ENCODE assay signal across 8 mouse cellular contexts in the genomic region with DNA sequence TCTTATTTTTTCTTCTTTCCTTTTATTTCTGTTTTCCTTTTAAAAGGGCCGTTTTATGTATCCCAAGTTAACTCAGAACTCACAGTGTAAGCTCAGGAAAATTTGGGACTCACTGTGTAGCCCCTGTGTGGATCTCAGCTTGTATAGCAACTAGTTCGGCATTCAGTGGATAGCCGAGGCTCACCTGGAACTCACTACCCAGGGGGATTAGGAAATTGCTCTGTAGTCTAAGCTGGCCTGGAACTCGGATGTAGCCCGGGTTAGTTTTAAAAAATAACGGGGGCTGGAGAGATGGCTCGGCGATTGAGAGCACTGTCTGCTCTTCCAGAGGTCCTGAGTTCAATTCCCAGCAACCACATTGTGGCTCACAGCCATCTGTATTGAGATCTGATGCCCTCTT. TPM values are rescaled to one million over a fixed set of nuclear protein-coding genes. Genes with fewer than 3 reads are reported as not detected.
DNase-seq lines count a peak whose midpoint lies in the region; ATAC-seq and TF ChIP-seq lines count a peak whose summit lies in the region.

No protein-coding gene starts in this region.

- TF ChIP-seq RAD21 in CH12.LX (IDR thresholded peaks at IDR 0.05; ENCODE audit: low read depth, low read length): no peak

- no peak for TF ChIP-seq EP300 in heart, adult 2 months (IDR thresholded peaks at IDR 0.05; ENCODE audit: insufficient read depth, low read depth, low read length)
- no peak for TF ChIP-seq EP300 in CH12.LX (IDR thresholded peaks at IDR 0.05; ENCODE audit: low read length)

- peaks cover 7% of the 10 kb centered on the region for H3K36me3 ChIP-seq in heart, adult 2 months (ENCODE audit: control insufficient read depth, insufficient read depth, low read length)
- H3K36me3 ChIP-seq in CH12.LX (replicated peaks in 1 of 2; ENCODE audit: control insufficient read depth in 1 of 2, insufficient read depth in 1 of 2, low read length in 1 of 2): peaks cover 17 to 35% of the 10 kb centered on the region in 2 experiments
- H3K36me3 ChIP-seq in liver, embryonic 12.5 days: peaks cover 42% of the 10 kb centered on the region

- in situ Hi-C loops in CH12.LX (cut with MboI; ENCODE audit: low pct_ligation_motif_present, low pct_unique_long_range_greater_than_20kb, low sequenced_read_pairs): no loop called here

- 5% methylated on average over 8 of the region's 8 CpGs for WGBS in heart, adult 2 months
- WGBS in liver, embryonic 12.5 days (ENCODE audit: insufficient replicate concordance): 2% methylated on average over 8 of the region's 8 CpGs

- no peak for ATAC-seq in liver, embryonic 12.5 days

- H3K9ac ChIP-seq in heart, adult 2 months (ENCODE audit: low read depth, low read length): peak overlapping the region; percentile 81
- peak overlapping the region; percentile 73 for H3K9ac ChIP-seq in CH12.LX (ENCODE audit: insufficient read depth, low read depth)
- peak overlapping the region; percentile 76 for H3K9ac ChIP-seq in liver, embryonic 12.5 days

- no peak for DNase-seq in heart, adult 2 months
- no peak for DNase-seq in heart, postnatal 4 days
- DNase-seq in CH12.LX (ENCODE audit: extremely low read depth): no peak
- DNase-seq in urinary bladder, postnatal 14 days (ENCODE audit: low spot score): no peak
- DNase-seq in T-cell, adult 2 months (ENCODE audit: low spot score): no peak
- DNase-seq in frontal cortex, postnatal 10 days (ENCODE audit: low spot score in 2 of 2): no peak

- no peaks in the 10 kb centered on the region for H3K9me3 ChIP-seq in CH12.LX (replicated peaks; ENCODE audit: low read length)
- no peaks in the 10 kb centered on the region for H3K9me3 ChIP-seq in liver, embryonic 12.5 days (replicated peaks)

- peak overlapping the region; percentile 88 for H3K4me2 ChIP-seq in CH12.LX (ENCODE audit: insufficient read depth, low read depth, poor library complexity, severe bottlenecking)
- peak overlapping the region; percentile 75 for H3K4me2 ChIP-seq in liver, embryonic 12.5 days

- dilution Hi-C loops in CH12.LX (cut with MboI; ENCODE audit: extremely low pct_ligation_motif_present, extremely low pct_unique_long_range_greater_than_20kb, low sequenced_read_pairs): no loop called here

- intact Hi-C loops in heart, adult 2 months (cut with DNase I): loop anchor here (2.0 kb wide), 1 partner anchor 543 kb away; the partner anchor contains the start of gene Mrps17

- H3K4me3 ChIP-seq in heart, adult 2 months: peak overlapping the region; percentile 73
- H3K4me3 ChIP-seq in CH12.LX (replicated peaks in 1 of 3; ENCODE audit: low read depth in 2 of 3, low read length in 2 of 3, poor library complexity in 1 of 3): peak overlapping the region; percentile 88 to 96 (median 94)
- H3K4me3 ChIP-seq in embryonic fibroblast, embryonic 13.5 days (ENCODE audit: insufficient read depth, low read length): peak overlapping the region; percentile 99
- H3K4me3 ChIP-seq in liver, embryonic 12.5 days: peak overlapping the region; percentile 83

- H3K79me2 ChIP-seq in heart, adult 2 months (replicated peaks; ENCODE audit: control insufficient read depth, insufficient read depth, low read length): no peaks in the 10 kb centered on the region
- peaks cover 36% of the 10 kb centered on the region for H3K79me2 ChIP-seq in CH12.LX (replicated peaks; ENCODE audit: control insufficient read depth, extremely low read depth, insufficient read depth, poor library complexity, severe bottlenecking)

- H3K27me3 ChIP-seq in heart, adult 2 months (ENCODE audit: control insufficient read depth, insufficient read depth, low read length): no peaks in the 10 kb centered on the region
- no peaks in the 10 kb centered on the region for H3K27me3 ChIP-seq in CH12.LX (replicated peaks)
- no peaks in the 10 kb centered on the region for H3K27me3 ChIP-seq in liver, embryonic 12.5 days (replicated peaks)

- no peak for TF ChIP-seq CTCF in heart, adult 2 months (IDR thresholded peaks at IDR 0.05)
- no peak for TF ChIP-seq CTCF in CH12.LX (conservative IDR thresholded peaks at IDR 0.05 in 1 of 2, IDR thresholded peaks at IDR 0.05 in 1 of 2; ENCODE audit: low read depth in 2 of 2, low read length in 2 of 2)
- no peak for TF ChIP-seq CTCF in embryonic fibroblast, embryonic 13.5 days (IDR thresholded peaks at IDR 0.05; ENCODE audit: borderline replicate concordance, insufficient read depth, low read length)

- H3K27ac ChIP-seq in heart, adult 2 months: peak overlapping the region; percentile 72
- no peak overlapping the region for H3K27ac ChIP-seq in CH12.LX (ENCODE audit: insufficient read depth, low read depth)
- peak overlapping the region; percentile 29; the same call in 1 of the 2 replicates for H3K27ac ChIP-seq in embryonic fibroblast, embryonic 13.5 days (ENCODE audit: insufficient read depth, low read length)
- H3K27ac ChIP-seq in liver, embryonic 12.5 days: peak overlapping the region; percentile 78

- no peak for TF ChIP-seq POLR2A in heart, adult 2 months (IDR thresholded peaks at IDR 0.05; ENCODE audit: insufficient read depth, low read depth, low read length)
- no peak for TF ChIP-seq POLR2A in CH12.LX (IDR thresholded peaks at IDR 0.05; ENCODE audit: low read depth, low read length)
- TF ChIP-seq POLR2A in embryonic fibroblast, embryonic 13.5 days (IDR thresholded peaks at IDR 0.05; ENCODE audit: low read depth, low read length): no peak

- peaks cover 2% of the 10 kb centered on the region; the same call in 1 of the 2 replicates for H3K4me1 ChIP-seq in heart, adult 2 months (ENCODE audit: control insufficient read depth, insufficient read depth, low read length)
- peaks cover 2 to 29% of the 10 kb centered on the region in 2 experiments; a peak in 2 of 4 replicates for H3K4me1 ChIP-seq in CH12.LX (ENCODE audit: control insufficient read depth in 1 of 2, insufficient read depth in 2 of 2)
- H3K4me1 ChIP-seq in embryonic fibroblast, embryonic 13.5 days (ENCODE audit: control insufficient read depth, insufficient read depth, low read length): no peaks in the 10 kb centered on the region
- H3K4me1 ChIP-seq in liver, embryonic 12.5 days: peaks cover 36% of the 10 kb centered on the region

TF ChIP-seq in CH12.LX, 34 proteins besides CTCF, POLR2A, EP300 and RAD21:
- no peak for TF ChIP-seq MEF2A (IDR thresholded peaks at IDR 0.05; ENCODE audit: borderline replicate concordance, low read depth, low read length)
- no peak for TF ChIP-seq CHD1 (IDR thresholded peaks at IDR 0.05; ENCODE audit: low read depth, low read length)
- TF ChIP-seq NRF1 (IDR thresholded peaks at IDR 0.05; ENCODE audit: low read depth, low read length): no peak
- TF ChIP-seq UBTF (IDR thresholded peaks at IDR 0.05; ENCODE audit: low read depth, low read length): no peak
- TF ChIP-seq HCFC1 (IDR thresholded peaks at IDR 0.05; ENCODE audit: low read depth, low read length): no peak
- TF ChIP-seq USF1 (IDR thresholded peaks at IDR 0.05; ENCODE audit: low read depth, low read length): no peak
- TF ChIP-seq GABPA (IDR thresholded peaks at IDR 0.05; ENCODE audit: insufficient replicate concordance, low read depth, low read length): no peak
- TF ChIP-seq JUND (conservative IDR thresholded peaks at IDR 0.05; ENCODE audit: low read depth, low read length): no peak
- TF ChIP-seq JUN (IDR thresholded peaks at IDR 0.05; ENCODE audit: insufficient read depth, low read depth, low read length): no peak
- TF ChIP-seq TBP (conservative IDR thresholded peaks at IDR 0.05; ENCODE audit: low read depth, low read length): no peak
- TF ChIP-seq SMC3 (IDR thresholded peaks at IDR 0.05; ENCODE audit: low read depth, low read length): no peak
- TF ChIP-seq ZC3H11A (IDR thresholded peaks at IDR 0.05; ENCODE audit: low read depth, low read length): no peak
- TF ChIP-seq ELF1 (IDR thresholded peaks at IDR 0.05; ENCODE audit: low read depth, low read length): no peak
TF ChIP-seq in CH12.LX: peak in this region for 0.

RNA-seq across cellular contexts. Expression of gene Tyw1, which starts 1.9 kb away (rescaled TPM):
- total RNA-seq in heart, adult 2 months (2021): 1 to 10 TPM; 7.0 to 9.8 TPM
- polyA plus RNA-seq in heart, adult 2 months (2012; rRNA removed): 5.1 and 5.7 TPM in 2 replicates
- 10 to 100 TPM in 1 of 2 experiments, 1 to 10 TPM in 1; 9.6 to 11.4 TPM for total RNA-seq in heart, postnatal 4 days (2021)
- 45.5 and 46.5 TPM in 2 replicates for total RNA-seq in CH12.LX (2012; rRNA removed)
- total RNA-seq in CH12.LX (2014; rRNA removed): 34.7 and 35.1 TPM in 2 replicates
- 34.0 and 37.1 TPM in 2 replicates for polyA plus RNA-seq in CH12.LX (2012; ENCODE audit: insufficient read length, low read depth)
- polyA plus RNA-seq in embryonic fibroblast, embryonic 13.5 days (2011; ENCODE audit: insufficient read length, low read depth, missing spikeins): 15.2 and 19.7 TPM in 2 replicates
- 21.2 and 21.6 TPM in 2 replicates for polyA plus RNA-seq in liver, embryonic 12.5 days (2016; fragmentation: Nextera tagmentation; extraction: Ambion mirVana)

RNA-seq across cellular contexts. Expression of gene Sbds, which starts 2.0 kb away (rescaled TPM):
- total RNA-seq in heart, adult 2 months (2021): 10 to 100 TPM; 45.8 to 48.7 TPM
- 22.0 and 25.4 TPM in 2 replicates for polyA plus RNA-seq in heart, adult 2 months (2012; rRNA removed)
- 10 to 100 TPM; 45.6 to 46.4 TPM for total RNA-seq in heart, postnatal 4 days (2021)
- total RNA-seq in CH12.LX (2012; rRNA removed) (37.0 and 48.7 TPM in 2 replicates), CH12.LX (2014; rRNA removed) (43.9 and 44.0 TPM in 2 replicates)
- polyA plus RNA-seq in CH12.LX (2012; ENCODE audit: insufficient read length, low read depth): 81.2 and 93.2 TPM in 2 replicates
- 56.5 and 75.7 TPM in 2 replicates for polyA plus RNA-seq in embryonic fibroblast, embryonic 13.5 days (2011; ENCODE audit: insufficient read length, low read depth, missing spikeins)
- polyA plus RNA-seq in liver, embryonic 12.5 days (2016; fragmentation: Nextera tagmentation; extraction: Ambion mirVana): 64.5 and 68.1 TPM in 2 replicates

RNA-seq across cellular contexts. Expression of gene Tmem248, which starts 40.4 kb away (rescaled TPM):
- 10 to 100 TPM; 35.7 to 46.1 TPM for total RNA-seq in heart, adult 2 months (2021)
- polyA plus RNA-seq in heart, adult 2 months (2012; rRNA removed): 20.8 and 26.1 TPM in 2 replicates
- total RNA-seq in heart, postnatal 4 days (2021): 10 to 100 TPM; 39.1 to 40.9 TPM
- total RNA-seq in CH12.LX (2012; rRNA removed) (82.9 and 100 TPM in 2 replicates), CH12.LX (2014; rRNA removed) (72.1 and 77.6 TPM in 2 replicates)
- polyA plus RNA-seq in CH12.LX (2012; ENCODE audit: insufficient read length, low read depth): 80.9 and 87.7 TPM in 2 replicates
- polyA plus RNA-seq in embryonic fibroblast, embryonic 13.5 days (2011; ENCODE audit: insufficient read length, low read depth, missing spikeins): 42.9 and 54.2 TPM in 2 replicates
- polyA plus RNA-seq in liver, embryonic 12.5 days (2016; fragmentation: Nextera tagmentation; extraction: Ambion mirVana): 45.4 and 46.4 TPM in 2 replicates
